Mouse (Mus musculus): ENCODE data around the gene Acnat1. TPM values are rescaled to one million over a fixed set of nuclear protein-coding genes. Genes with fewer than 3 reads are reported as not detected.
"Not testable (repeated sequence)": the region's sequence is repeated elsewhere in the genome, so short reads cannot be mapped to it uniquely, and the experiment has no call there.

Gene Acnat1
- not detected in 2 replicates for polyA plus RNA-seq (2012; rRNA removed)

- DNase-seq (ENCODE audit: extremely low spot score in 1 of 2, low spot score in 1 of 2) = no peak
Measured at GRCm38 (mm10) chr4:49473435-49474100, at the start of gene Acnat1. Gene Acnat1, minus strand, starts transcription at chr4:49473912.

GRCm38 (mm10) chr4:49522576-49522975, 48.9 kb upstream of the Acnat1 start:
- peak; percentile 82 to 92 for DNase-seq (ENCODE audit: extremely low spot score in 1 of 2, low spot score in 1 of 2)

GRCm38 (mm10) chr4:49521346-49521745, 47.6 kb upstream of the Acnat1 start:
- DNase-seq (ENCODE audit: extremely low spot score in 1 of 2, low spot score in 1 of 2) = no peak

- peak; percentile 97 to 98 for DNase-seq (ENCODE audit: extremely low spot score in 1 of 2, low spot score in 1 of 2)
Measured at GRCm38 (mm10) chr4:49520572-49521340, 47.0 kb upstream of the Acnat1 start, which contains the start of the genes Mrpl50 and Zfp189. Gene Mrpl50, minus strand, starts transcription at chr4:49521093. Gene Zfp189, plus strand, starts transcription at chr4:49521176.

GRCm38 (mm10) chr4:49519476-49519875, 45.8 kb upstream of the Acnat1 start:
- DNase-seq (ENCODE audit: extremely low spot score in 1 of 2, low spot score in 1 of 2) = no peak

GRCm38 (mm10) chr4:49514441-49514840, 40.7 kb upstream of the Acnat1 start:
- no peak for DNase-seq (ENCODE audit: extremely low spot score in 1 of 2, low spot score in 1 of 2)

- no peak for DNase-seq (ENCODE audit: extremely low spot score in 1 of 2, low spot score in 1 of 2)
Measured at GRCm38 (mm10) chr4:49512636-49513035, 38.9 kb upstream of the Acnat1 start.

- not testable (repeated sequence) for DNase-seq (ENCODE audit: extremely low spot score in 1 of 2, low spot score in 1 of 2)
Measured at GRCm38 (mm10) chr4:49510236-49510835, 36.6 kb upstream of the Acnat1 start.

GRCm38 (mm10) chr4:49509183-49509582, 35.5 kb upstream of the Acnat1 start:
- DNase-seq (ENCODE audit: extremely low spot score in 1 of 2, low spot score in 1 of 2) = no peak

- DNase-seq (ENCODE audit: extremely low spot score in 1 of 2, low spot score in 1 of 2) = no peak
Measured at GRCm38 (mm10) chr4:49506386-49506785, 32.7 kb upstream of the Acnat1 start, which contains the start of gene Baat. Gene Baat, minus strand, starts transcription at chr4:49506557.

- no peak for DNase-seq (ENCODE audit: extremely low spot score in 1 of 2, low spot score in 1 of 2)
Measured at GRCm38 (mm10) chr4:49503563-49503962, 29.9 kb upstream of the Acnat1 start.

- DNase-seq (ENCODE audit: extremely low spot score in 1 of 2, low spot score in 1 of 2) = not testable (repeated sequence)
Measured at GRCm38 (mm10) chr4:49485934-49486650, 12.4 kb upstream of the Acnat1 start.

GRCm38 (mm10) chr4:49485442-49485841, 11.7 kb upstream of the Acnat1 start:
- no peak for DNase-seq (ENCODE audit: extremely low spot score in 1 of 2, low spot score in 1 of 2)

GRCm38 (mm10) chr4:49480896-49481295, 7.2 kb upstream of the Acnat1 start:
- no peak for DNase-seq (ENCODE audit: extremely low spot score in 1 of 2, low spot score in 1 of 2)

- no peak for DNase-seq (ENCODE audit: extremely low spot score in 1 of 2, low spot score in 1 of 2)
Measured at GRCm38 (mm10) chr4:49480104-49480760, 6.5 kb upstream of the Acnat1 start.

- not testable (repeated sequence) for DNase-seq (ENCODE audit: extremely low spot score in 1 of 2, low spot score in 1 of 2)
Measured at GRCm38 (mm10) chr4:49479035-49479434, 5.3 kb upstream of the Acnat1 start.

GRCm38 (mm10) chr4:49478118-49478877, 4.6 kb upstream of the Acnat1 start:
- no peak for DNase-seq (ENCODE audit: extremely low spot score in 1 of 2, low spot score in 1 of 2)

GRCm38 (mm10) chr4:49474583-49474982, 871 bp upstream of the Acnat1 start:
- DNase-seq (ENCODE audit: extremely low spot score in 1 of 2, low spot score in 1 of 2) = no peak

GRCm38 (mm10) chr4:49469435-49470151, 4.1 kb downstream of the Acnat1 start:
- no peak for DNase-seq (ENCODE audit: extremely low spot score in 1 of 2, low spot score in 1 of 2)

Measured in frontal cortex, adult 2 months (tissue).